Mouse (Mus musculus) ovary, postnatal 36 days (tissue): Measurements from ENCODE around the gene Nfe2l1.

Experiments used
- DNase-seq: peaks from one replicate; pipeline ENCODE4 v3.0.0; 2022; ENCODE audit warnings: low spot score, mixed read lengths

The Nfe2l1 gene

DNA sequence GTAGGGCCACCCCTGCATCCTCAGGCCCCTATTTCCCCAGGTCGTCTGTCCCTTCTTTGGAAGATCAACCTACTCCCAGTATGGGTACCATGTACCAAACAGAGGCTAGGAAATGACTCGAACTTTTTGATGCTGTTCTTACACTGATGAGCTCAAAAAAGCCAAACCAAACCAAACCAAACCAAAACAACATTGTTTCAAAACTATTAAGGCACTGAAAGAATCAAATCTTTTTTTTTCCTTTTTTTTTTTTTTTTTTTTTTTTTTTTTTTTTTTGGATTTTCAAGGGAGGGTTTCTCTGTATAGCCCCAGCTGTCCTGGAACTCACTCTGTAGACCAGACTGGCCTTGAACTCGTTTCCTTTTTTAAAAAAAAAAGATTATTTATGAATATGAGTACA, 13.9 kb upstream of the Nfe2l1 start:
- DNase-seq = no peak

DNA sequence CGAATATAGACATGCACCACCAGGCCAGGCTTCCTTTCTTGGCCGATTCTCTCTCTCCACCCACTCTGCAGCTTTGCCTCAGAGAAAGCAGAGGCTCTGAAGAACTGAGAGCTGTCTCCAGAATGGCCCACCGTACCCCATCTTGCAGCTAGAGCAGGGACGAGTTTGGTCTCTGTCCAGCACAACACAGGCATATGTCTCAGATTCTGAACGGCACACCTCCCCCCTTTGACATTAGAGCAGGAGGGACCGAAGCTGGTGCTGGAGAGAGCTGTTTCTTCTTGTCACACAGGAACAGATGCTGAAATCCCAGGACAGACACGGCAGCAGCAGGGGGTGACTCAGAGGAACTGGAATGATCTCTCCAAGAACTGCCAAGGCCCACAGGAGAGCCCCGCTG, 10.5 kb upstream of the Nfe2l1 start:
- DNase-seq = no peak

DNA sequence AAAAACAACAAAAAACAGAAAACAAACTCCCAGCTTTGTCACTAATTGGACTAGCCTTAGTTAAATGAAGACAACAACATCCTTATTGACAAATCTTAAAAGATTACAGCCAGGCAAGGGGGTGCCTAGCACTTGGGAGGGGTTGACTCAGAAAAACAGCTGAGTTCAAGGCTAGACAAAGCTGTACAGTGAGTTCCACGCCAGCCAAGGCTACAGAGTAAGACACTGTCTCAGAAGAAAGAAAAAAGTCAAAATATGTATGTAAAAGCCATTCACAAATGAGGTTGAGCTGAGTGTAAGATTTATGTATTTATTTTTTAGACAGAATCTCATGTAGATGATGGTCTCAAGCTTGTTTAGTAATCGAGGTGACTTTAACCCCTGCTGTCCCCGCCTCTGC, 10.1 kb upstream of the Nfe2l1 start:
- no peak for DNase-seq

DNA sequence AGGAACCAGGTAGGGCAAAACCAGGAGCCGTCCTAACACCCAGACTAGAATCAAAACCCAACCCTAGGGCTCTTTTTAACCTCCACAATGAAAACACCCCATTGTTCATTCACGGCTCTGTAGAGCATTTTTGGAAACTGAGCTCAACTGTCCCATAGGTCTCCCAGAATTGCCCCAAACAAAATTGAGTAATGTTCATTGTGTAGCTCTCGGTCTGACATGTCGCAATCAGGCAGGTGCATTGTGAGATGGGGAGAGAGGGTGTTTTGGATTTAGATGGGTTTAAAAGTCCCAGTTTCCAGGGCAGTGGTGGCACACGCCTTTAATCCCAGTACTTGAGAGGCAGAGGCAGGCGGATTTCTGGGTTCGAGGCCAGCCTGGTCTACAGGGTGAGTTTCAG, 9.7 kb upstream of the Nfe2l1 start:
- DNase-seq = no peak

DNA sequence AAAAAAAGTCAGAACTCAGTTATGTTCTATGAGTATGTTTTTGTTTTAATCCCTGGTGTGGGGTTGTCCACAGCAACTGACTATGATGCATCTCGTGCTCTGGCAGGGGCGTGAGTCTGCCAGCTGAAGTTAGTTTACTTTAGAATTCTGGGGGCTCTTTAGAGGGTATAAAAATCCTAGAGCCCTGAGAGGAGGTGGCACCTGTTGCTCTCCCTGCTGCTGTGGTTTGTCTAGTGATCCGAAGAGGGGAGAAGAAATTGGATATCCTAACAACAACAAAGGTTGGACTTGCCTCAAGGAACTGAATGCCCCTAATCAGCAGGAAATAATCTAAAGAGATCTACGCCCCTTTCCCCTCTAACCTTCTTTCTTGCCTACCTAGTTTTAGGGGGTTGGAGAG, 8.6 kb upstream of the Nfe2l1 start:
- no peak for DNase-seq

DNA sequence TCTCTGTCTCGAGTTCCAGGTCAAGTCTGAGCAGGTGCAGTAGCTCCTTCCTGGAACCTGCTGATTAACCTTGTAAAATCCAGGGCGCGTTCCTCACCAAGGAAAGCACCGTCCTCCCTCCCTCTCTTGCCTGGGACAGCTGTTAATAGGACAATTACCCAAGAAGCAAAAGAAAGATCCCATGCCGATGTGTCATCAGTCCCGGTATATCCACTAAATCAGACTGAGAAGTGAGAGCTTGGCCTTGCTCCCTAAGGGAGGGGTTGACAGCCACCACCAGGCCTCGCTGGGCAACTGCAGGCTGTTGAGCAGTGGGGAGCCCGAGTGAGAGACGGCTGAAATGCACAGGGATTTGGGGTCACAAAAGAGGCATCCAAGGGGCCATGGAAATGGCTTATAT, 7.5 kb upstream of the Nfe2l1 start:
- no peak for DNase-seq

DNA sequence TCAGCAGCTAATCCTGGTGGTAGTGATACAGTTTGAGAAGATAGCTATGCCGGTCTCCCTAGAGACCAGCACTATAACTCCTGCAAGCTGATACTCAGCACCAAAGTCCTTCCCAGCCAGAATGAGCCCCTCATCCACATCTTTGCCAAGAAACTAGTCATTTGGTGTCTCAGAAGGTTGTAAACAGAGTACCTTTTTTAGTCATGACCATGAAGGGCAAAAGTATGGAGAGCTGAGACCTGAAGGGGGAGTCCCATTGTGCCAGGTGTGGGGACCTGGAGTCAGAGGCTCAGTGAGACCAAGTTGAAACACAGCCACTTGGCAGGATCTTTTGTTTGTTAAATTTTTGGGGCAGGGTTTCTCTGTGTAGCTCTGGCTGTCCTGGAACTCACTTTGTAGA, 4.4 kb upstream of the Nfe2l1 start:
- no peak for DNase-seq

DNA sequence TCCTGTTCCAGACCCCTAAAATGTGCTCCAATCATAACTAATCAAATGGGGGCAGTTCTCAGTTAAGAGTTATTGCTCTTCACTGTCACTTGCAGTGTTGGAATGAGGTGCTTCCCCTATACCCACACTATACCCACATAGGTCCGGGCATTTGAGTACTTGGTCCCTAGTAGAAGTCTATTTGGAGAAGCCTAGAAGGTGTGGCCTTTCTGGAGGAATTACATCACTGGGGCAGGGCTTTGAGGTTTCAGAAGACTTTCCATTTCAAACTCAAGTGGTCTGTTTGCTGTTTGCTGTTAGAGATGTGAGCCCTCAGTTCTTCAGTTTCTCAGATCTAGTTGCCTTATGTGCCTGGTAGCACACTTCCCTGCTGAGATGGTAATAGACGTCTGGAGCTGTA, 3.2 kb upstream of the Nfe2l1 start:
- DNase-seq = no peak

DNA sequence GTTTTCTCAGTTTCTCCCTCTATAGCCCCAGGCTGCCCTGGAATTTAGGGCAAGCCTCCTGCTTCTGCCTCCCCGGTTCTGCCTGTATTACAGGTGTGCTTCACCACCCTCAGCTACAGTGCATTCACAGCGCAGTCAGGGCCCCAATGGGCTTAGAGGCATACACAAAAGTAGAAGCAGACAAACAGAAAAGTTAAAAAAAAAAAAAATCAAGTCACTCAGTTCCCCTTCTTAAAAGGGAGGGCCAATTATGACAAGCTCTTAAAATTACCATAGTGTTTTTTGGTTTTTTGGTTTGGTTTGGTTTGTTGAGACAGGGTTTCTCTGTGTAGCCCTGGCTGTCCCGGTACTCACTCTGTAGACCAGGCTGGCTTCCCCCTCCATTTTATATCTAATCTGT, 2.8 kb upstream of the Nfe2l1 start:
- DNase-seq = no peak

DNA sequence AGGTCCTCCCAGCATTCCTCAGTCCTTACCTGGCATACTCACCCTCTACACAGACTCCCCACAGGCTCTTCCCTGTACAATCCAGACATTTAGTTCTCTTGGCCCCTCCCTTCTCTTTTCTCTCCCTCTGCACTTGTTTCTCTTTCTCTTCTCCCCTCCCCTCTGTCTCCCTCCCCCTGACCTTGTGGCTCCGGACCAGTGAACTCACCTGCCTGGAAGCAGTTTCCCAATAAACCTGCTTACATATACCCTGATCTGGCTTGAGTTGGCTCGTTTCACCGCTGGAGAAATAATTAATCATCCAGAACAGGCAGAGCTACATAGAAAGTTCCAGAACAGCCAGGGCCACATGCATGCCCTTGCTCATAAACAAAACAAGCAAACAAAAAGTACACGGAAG, 1.7 kb upstream of the Nfe2l1 start:
- no peak for DNase-seq

DNA sequence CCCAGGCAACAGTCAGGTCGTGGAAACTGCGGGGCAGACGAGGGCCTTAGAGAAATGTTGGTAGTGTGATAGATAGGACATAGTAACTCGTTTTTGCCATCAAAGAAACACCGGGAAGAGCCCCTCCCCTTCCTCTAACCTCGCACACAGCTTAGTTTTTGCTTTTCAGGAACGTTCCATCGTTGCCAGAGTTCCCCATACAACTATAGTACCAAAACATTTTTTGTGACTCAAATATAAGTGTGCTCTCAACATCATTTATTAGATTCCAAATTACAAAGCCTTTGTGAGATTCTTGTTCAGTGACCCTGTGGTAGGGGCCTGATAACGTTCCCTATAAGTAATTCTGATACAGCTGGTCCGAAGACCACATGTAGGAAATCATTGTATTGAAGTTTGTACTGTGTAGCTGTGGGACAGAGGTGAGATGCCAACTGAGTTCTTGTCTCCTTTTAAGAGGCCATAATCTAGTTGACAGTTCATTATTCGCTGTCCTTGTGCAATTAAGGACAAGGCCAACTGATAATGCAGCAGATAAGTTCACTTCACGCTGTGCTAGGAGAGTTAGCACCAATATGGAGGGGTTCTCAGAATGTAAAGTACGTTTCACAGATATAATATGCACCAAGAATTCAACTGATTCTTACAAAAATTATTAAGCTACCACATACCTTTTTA, 910 bp upstream of the Nfe2l1 start:
- no peak for DNase-seq

DNA sequence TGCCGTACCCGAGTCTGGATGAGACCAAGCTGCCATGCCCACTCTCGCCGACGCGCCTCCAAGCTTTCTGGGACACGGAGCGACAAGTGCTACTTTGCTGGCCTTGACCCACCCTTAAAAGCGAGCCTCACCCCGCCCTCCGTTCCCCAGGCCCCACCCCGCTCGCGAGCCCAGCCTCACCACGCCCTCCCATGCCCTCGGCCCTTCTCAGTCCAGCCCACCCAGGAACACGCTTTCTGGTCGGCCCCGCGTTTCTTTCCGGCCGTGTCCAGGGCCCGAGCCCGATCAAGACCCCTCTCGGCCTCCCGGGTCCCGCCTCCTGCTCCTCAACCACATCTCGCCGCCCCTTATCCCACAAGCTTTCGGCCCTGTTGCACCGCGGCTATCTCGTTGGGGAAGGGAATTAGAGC, 360 bp downstream of the Nfe2l1 start:
- peak; percentile 90 for DNase-seq

DNA sequence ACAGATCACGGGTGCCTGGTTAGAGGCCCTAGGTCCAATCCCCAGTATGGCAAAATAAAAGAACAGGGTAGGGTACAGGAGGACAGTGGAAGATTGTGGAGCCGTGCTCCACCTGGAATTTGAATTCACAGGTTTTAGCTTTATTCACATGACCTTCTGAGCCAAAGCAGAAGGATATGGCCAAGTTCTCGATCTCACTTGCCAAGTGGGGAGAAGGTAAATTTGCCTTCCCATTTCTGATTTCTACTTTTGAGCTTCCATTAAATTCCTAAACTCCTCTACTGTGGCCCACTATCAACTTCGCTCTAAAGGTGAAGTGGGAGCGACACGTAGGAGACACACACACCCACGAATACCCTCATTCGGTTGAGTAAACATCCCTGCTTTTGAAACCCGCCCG, 887 bp downstream of the Nfe2l1 start:
- DNase-seq = no peak

DNA sequence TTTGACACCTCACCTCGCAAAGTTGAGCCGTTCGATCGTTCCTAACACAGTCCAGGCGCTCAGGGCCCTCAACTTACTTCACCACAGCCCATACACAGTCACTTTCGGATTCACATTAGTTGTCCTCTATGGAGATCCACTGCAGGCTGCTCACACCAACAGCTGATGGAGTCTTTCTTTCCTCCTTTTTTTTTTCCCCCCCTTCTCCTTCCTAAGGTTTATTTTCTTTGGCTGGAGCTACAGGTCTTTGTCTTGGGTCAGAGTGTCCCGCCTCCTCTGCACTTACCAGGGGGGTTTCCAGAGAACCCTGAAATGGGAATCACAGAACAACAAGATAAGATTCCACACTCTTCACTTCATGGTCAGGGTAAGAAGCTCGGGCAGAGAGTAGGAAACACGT, 1.9 kb downstream of the Nfe2l1 start:
- DNase-seq = peak; percentile 37

DNA sequence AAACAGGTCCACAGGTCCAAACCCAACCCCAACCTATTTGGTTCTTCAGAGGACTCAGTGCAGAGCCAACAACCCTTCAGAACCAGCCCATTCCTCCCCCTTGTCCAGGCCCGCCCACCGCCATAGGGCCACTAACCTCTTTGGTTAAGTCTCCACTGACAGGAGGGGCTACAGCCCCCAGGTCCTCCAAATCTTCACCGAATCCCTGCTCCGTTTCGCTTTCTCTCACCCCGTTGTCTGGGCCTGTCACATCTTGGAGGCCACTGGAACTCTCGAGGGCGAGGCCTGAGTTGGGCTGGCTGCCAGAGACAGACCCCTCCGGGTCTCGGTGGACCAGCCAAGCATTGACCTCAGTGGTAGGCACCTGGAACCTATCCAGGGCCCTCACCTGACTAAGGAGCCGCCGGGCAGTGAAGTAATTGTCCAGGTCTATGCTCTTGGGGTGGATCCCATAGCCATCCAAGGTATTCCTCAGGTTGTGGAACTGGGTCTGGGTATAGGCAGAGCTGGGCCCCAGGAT, 2.6 kb downstream of the Nfe2l1 start:
- DNase-seq = peak; percentile 25

DNA sequence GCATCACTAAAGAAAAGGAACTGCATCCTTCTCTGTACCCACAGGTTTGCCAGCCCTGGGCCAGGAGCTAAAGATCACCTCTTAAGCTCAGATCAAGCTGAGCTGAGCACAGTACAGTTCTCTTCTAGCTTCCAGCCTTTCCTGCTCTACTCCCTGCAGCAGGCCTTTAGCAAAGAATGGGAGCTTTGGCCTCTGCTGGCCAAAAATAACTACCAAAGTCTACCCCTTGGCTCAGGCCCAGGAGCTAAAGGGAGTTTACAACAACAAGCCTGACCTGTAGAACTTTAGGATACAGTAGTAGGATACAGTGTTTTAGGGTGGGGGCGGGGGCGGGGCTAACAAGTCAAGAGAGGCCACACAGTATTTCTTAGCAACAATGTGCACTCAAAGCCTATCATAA, 3.3 kb downstream of the Nfe2l1 start:
- DNase-seq = peak; percentile 23

DNA sequence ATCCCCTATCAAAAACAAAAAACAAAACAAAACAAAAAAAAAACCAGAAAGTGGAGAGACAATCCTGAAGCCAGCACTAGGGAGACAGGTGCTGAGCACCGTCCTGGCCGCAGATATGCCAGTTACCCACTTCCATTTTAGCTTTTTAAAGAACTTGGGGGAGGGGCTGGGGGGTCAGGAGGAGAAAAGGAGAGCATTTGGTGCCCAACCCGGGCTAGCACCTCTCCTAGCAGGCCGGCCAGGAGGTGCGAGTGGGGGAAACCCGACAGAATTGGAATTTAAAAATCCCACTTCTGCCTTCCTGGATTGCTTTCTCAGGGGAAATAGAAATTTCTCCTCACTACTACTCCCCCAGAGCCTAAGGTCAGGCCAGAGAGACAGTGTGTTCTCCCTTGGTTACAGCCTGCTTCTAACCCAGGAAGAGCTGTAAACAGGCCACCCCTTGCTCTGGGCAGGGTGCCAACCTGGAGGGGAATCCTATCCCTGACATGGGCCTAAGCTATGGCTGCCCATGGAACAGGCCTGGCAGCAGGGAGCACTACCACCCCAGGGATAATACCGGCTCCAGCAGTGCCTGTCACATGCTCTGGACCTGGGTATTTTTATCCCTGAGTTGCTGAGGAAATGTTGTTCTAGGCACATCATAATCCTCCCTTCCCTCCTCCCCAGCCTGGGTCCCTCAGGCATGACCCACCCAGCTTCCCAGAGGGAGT, 4.8 kb downstream of the Nfe2l1 start:
- DNase-seq = peak; percentile 85

DNA sequence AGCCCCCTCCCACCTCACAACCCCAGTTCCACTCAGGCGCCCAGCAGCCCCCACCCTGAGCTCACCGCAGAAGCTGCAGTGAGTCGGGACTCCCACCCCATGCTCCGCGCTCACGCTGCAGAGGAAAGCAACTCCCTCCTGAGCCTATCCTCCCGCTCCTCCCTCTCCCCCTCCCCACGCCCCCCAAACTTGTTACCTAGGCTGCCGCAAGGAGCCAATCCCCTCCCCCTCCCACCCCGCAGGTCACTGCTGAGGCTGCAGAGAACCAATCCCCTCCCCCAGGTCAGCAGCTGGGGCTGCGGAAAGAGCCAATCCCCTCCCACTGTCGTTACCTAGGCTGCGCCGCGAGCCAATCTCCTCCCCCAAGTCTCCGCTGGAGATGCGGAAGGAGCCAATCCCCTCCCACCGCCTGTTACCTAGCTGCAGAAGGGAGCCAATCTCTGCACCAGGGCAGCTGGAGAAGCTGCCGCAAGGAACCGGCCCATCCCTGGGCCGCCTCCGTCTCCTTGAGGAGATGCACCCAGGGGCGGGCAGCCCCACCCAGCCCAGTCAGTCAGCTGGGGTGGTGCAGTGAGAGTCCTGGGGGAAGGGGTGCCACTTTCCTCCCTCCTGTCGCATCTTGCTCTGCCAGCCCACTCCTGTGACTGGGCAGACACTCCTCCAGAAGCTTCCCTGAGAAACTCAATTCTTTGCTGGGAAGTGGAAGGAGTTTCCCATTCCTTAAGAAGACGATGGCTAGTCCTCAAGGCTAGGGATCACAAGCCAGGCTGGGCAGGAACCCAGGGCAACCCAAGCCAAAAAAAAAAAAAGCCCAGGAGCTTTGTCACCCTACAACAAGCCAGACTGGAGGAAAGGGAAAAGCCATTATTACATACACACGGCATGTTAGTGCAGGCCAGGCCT, 5.6 kb downstream of the Nfe2l1 start:
- DNase-seq = peak; percentile 84

DNA sequence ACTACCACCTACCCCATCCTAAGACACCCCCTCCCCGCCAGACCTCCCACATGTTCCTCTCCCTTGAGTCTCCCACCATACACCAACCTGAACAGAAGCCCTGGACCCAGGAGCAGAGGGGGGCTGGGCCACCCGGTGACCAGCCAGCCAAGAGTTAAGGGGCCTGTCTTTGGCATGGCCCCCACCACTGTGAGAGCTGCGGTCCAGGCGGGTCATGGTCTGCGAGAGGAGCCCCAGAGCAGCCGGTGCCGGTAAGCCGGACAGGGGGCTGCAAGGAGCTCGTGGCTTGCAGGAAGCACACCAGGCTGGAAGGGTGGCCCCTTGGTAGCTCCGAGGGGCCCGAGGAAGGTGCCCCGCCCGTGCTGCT, 6.3 kb downstream of the Nfe2l1 start:
- no peak for DNase-seq

DNA sequence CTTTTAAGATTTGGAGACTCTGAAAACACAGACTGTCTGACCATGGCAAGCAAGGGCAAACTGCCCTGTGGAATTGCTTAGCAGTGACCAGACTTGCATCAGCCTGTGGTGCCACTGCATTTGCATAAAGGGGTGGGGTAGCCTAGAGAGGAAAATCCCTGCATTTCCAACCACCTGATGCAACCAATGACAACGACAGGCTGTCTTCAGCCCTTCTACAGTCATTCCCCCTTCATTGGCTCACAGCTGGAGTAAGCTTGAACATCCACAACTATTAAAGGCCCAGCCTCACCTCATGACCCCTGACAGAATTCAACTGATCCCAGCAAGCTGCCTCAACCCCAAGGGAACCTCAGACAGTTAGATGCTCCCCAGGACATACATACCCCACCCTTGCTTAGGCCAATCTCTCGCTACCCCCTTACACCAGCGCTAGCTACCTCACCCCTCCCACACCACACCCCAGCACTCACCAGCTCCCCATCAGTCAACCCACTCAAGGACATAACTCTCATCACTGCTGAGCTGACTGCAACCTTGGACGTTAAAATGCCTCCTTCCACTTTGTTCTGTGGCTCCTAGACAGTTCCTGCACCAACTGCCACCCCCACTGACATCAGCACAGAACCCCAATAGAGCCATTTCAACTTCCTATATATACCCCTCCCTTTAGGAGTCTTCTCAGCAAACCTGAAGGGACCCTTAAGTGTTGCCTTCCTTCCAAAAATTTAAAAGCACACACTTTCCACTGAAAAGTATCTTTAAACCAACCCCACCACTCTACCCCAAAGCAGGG, 6.9 kb downstream of the Nfe2l1 start:
- no peak for DNase-seq

DNA sequence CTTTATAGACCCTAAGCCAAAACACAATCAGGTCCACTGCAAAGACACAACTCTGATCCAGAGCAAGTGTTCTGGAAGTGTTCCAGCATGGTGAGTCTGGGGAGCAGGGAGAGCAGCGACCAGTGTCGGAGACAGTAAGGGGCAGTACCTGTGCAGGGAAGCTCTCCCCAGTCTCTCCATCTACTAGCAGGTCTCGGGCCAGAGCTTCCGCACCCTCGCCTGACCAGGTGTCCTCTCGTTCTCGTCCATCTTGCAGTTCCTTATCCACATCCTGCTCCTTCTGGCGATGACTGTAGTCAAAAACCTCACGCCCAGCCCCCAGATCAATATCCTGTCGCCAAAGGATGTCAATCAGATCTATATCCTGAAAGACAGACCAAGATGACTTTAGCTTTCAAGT, 7.8 kb downstream of the Nfe2l1 start:
- DNase-seq = no peak

DNA sequence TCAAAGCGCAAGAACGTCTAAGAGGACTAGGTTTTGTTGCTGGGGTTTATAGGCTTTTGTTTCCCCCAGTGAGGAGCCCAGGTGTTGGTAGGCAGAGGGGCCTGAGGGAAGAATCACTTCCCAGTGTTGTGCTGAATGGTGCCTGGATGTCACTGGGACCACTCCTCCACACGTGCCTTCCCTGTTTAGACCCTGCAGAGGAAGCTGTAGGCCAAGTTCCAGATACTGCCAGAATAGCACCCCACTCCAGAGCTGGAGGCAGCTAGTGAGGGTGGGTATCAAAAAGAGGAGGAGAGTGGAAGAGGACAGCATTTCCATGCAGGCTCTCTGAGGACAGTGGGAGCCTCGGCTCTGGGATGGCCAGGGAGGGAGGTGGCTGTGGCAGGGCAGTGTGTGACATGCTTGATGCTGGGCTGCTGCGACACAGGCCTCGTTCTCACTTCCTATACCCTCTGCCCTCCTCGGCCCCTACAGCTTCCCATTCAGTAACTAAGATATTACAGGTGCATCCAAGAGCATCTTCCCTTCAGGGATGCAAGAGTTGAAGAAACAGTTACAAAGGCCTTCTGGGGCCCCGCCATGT, 11.5 kb downstream of the Nfe2l1 start:
- no peak for DNase-seq
